Mouse (Mus musculus): ENCODE data around the gene Ralgapa2. TPM values are rescaled to one million over a fixed set of nuclear protein-coding genes. Genes with fewer than 3 reads are reported as not detected.

The Ralgapa2 gene
- total and polyA plus RNA-seq, 2 experiments from 2014 or later: 9.5 to 29.0 TPM

- Histone ChIP-seq H3K36me3 (ENCODE audit: insufficient read depth, low read length) (no peaks in the 10 kb centered on the region), H3K4me2 (ENCODE audit: low read depth, low read length) (no peak overlapping the region), H3K4me3 (ENCODE audit: low read length) (no peak overlapping the region), H3K9ac (replicated peaks; ENCODE audit: low read length) (no peak overlapping the region), H3K27me3 (ENCODE audit: insufficient read depth, low read length) (no peaks in the 10 kb centered on the region), H3K9me3 (ENCODE audit: low read length) (no peaks in the 10 kb centered on the region), H3K27ac (no peak overlapping the region), H3K4me1 (ENCODE audit: insufficient read depth, low read length) (no peaks in the 10 kb centered on the region)
- no peak for TF ChIP-seq CTCF (IDR thresholded peaks at IDR 0.05; ENCODE audit: low read depth)
- WGBS: 86% methylated on average over 2 of the region's 2 CpGs
- no peak for DNase-seq (ENCODE audit: low spot score)
- no peak for ATAC-seq
These were observed 4.8 kb upstream of the Ralgapa2 start for GRCm38 (mm10) chr2:146516894-146517293.

DNA sequence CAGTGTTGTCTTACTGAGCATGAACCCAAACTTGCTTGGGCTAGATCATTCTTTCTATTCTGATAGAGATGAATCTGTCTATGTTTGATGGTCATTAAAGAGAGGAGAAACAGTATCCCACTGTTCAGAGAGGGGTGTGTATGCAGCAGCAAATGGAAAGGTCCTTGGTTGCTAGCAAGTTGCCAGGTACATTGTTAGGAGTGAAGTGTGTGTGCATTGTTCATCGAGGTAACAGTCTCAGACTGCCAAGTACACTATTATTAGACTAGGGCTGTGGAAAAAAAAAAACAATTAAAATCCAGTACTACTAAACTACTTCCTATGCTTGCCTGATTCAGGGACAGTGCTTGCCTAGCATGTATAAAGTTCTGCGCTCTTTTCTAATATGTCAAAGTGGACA is 2.9 kb upstream of the Ralgapa2 start:
- WGBS: 63% methylated on average over 2 of the region's 2 CpGs
- no peak for TF ChIP-seq CTCF (IDR thresholded peaks at IDR 0.05; ENCODE audit: low read depth)
- H3K27me3 ChIP-seq (ENCODE audit: insufficient read depth, low read length): no peaks in the 10 kb centered on the region
- no peak overlapping the region for H3K9ac ChIP-seq (replicated peaks; ENCODE audit: low read length)
- DNase-seq (ENCODE audit: low spot score) (no peak), ATAC-seq (no peak)
- H3K4me1 ChIP-seq (ENCODE audit: insufficient read depth, low read length): 0 out of 2 replicates have a peak, but pooled peaks cover 4% of the 10 kb centered on the region
- H3K4me3 ChIP-seq (ENCODE audit: low read length): no peak overlapping the region
- no peak overlapping the region for H3K27ac ChIP-seq
- H3K4me2 ChIP-seq (ENCODE audit: low read depth, low read length): no peak overlapping the region
- H3K9me3 ChIP-seq (ENCODE audit: low read length): no peaks in the 10 kb centered on the region
- no peaks in the 10 kb centered on the region for H3K36me3 ChIP-seq (ENCODE audit: insufficient read depth, low read length)

DNA sequence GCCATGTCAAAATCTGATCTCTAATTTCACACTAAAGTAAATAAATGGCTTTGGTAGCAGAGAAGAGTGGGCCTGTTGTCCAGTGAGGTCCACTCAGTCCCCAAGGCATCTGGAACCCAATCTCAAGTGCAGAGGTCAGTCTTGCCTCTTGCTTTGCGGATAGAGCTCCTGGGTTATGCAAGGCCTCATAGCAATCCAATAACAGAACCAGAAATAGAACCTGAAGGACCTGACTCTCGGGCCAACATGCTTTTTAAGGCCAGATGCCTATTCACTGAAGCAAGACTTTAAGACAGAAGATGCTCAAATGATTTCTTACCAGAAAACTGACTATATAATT is 407 bp upstream of the Ralgapa2 start:
- Histone ChIP-seq H3K4me2 (ENCODE audit: low read depth, low read length) (peak overlapping the region; percentile 51), H3K36me3 (ENCODE audit: insufficient read depth, low read length) (no peaks in the 10 kb centered on the region), H3K27ac (no peak overlapping the region), H3K9me3 (ENCODE audit: low read length) (no peaks in the 10 kb centered on the region), H3K27me3 (ENCODE audit: insufficient read depth, low read length) (no peaks in the 10 kb centered on the region), H3K4me3 (ENCODE audit: low read length) (peak overlapping the region; percentile 78), H3K4me1 (ENCODE audit: insufficient read depth, low read length) (0 out of 2 replicates have a peak, but pooled peaks cover 4% of the 10 kb centered on the region), H3K9ac (replicated peaks; ENCODE audit: low read length) (no peak overlapping the region)
- ATAC-seq (no peak), DNase-seq (ENCODE audit: low spot score) (no peak)
- 69% methylated on average over 2 of the region's 2 CpGs for WGBS
- TF ChIP-seq CTCF (IDR thresholded peaks at IDR 0.05; ENCODE audit: low read depth): no peak

GRCm38 (mm10) chr2:146511401-146511865 is 711 bp downstream of the Ralgapa2 start:
- no peaks in the 10 kb centered on the region for H3K36me3 ChIP-seq (ENCODE audit: insufficient read depth, low read length)
- 0 out of 2 replicates have a peak, but pooled peaks cover 4% of the 10 kb centered on the region for H3K4me1 ChIP-seq (ENCODE audit: insufficient read depth, low read length)
- peak overlapping the region; percentile 72 for H3K27ac ChIP-seq
- no peak for TF ChIP-seq CTCF (IDR thresholded peaks at IDR 0.05; ENCODE audit: low read depth)
- peak overlapping the region; percentile 78 for H3K4me3 ChIP-seq (ENCODE audit: low read length)
- H3K27me3 ChIP-seq (ENCODE audit: insufficient read depth, low read length): no peaks in the 10 kb centered on the region
- no peaks in the 10 kb centered on the region for H3K9me3 ChIP-seq (ENCODE audit: low read length)
- peak overlapping the region; percentile 75 for H3K9ac ChIP-seq (replicated peaks; ENCODE audit: low read length)
- peak overlapping the region; percentile 83 for H3K4me2 ChIP-seq (ENCODE audit: low read depth, low read length)
- ATAC-seq: no peak; the same call in 1 of the 2 replicates
- WGBS: 0% methylated on average over 22 of the region's 22 CpGs
- DNase-seq (ENCODE audit: low spot score): peak; percentile 48

DNA sequence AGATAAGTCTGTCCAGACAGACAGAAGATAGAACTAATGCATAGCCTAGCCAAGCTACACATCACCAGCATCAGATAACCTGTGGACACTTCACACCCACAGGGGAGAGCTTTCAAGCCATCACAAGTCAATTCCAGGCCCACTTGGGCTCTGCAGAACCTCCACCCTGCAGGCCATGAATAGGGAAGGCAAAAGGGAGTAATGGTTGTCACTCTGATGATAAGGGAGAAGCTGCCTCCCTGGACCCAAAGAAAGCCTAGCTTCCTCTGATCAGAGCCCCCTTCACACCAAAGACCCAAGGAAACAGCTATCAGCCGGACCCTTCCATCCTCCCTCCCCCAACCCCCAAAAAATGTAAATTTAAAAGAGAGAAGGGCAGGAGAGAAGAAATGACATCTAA is 1.4 kb downstream of the Ralgapa2 start:
- Histone ChIP-seq H3K27me3 (ENCODE audit: insufficient read depth, low read length) (no peaks in the 10 kb centered on the region), H3K27ac (no peak overlapping the region), H3K36me3 (ENCODE audit: insufficient read depth, low read length) (no peaks in the 10 kb centered on the region), H3K9me3 (ENCODE audit: low read length) (no peaks in the 10 kb centered on the region), H3K9ac (replicated peaks; ENCODE audit: low read length) (peak overlapping the region; percentile 75), H3K4me3 (ENCODE audit: low read length) (peak overlapping the region; percentile 78), H3K4me1 (ENCODE audit: insufficient read depth, low read length) (0 out of 2 replicates have a peak, but pooled peaks cover 4% of the 10 kb centered on the region), H3K4me2 (ENCODE audit: low read depth, low read length) (peak overlapping the region; percentile 83)
- WGBS: 8% methylated on average over 1 of the region's 1 CpGs
- no peak for TF ChIP-seq CTCF (IDR thresholded peaks at IDR 0.05; ENCODE audit: low read depth)
- ATAC-seq (no peak), DNase-seq (ENCODE audit: low spot score) (no peak)

- ATAC-seq: peak; percentile 84
- no peak overlapping the region for H3K4me3 ChIP-seq (ENCODE audit: low read length)
- WGBS: 51% methylated on average over 9 of the region's 9 CpGs
- H3K27ac ChIP-seq: no peak overlapping the region; the same call in 1 of the 2 replicates
- no peak overlapping the region for H3K9ac ChIP-seq (replicated peaks; ENCODE audit: low read length)
- no peak for TF ChIP-seq CTCF (IDR thresholded peaks at IDR 0.05; ENCODE audit: low read depth)
- no peak overlapping the region; the same call in 1 of the 2 replicates for H3K4me2 ChIP-seq (ENCODE audit: low read depth, low read length)
- H3K9me3 ChIP-seq (ENCODE audit: low read length): no peaks in the 10 kb centered on the region
- H3K36me3 ChIP-seq (ENCODE audit: insufficient read depth, low read length): no peaks in the 10 kb centered on the region
- H3K4me1 ChIP-seq (ENCODE audit: insufficient read depth, low read length): peaks cover 7% of the 10 kb centered on the region
- H3K27me3 ChIP-seq (ENCODE audit: insufficient read depth, low read length): no peaks in the 10 kb centered on the region
- peak; percentile 72 for DNase-seq (ENCODE audit: low spot score)
These were observed 9.4 kb downstream of the Ralgapa2 start for GRCm38 (mm10) chr2:146502578-146503311.

GRCm38 (mm10) chr2:146500067-146500466 is 12.1 kb downstream of the Ralgapa2 start:
- ATAC-seq (no peak), DNase-seq (ENCODE audit: low spot score) (no peak)
- no peaks in the 10 kb centered on the region for H3K9me3 ChIP-seq (ENCODE audit: low read length)
- WGBS: 98% methylated on average over 1 of the region's 1 CpGs
- H3K27me3 ChIP-seq (ENCODE audit: insufficient read depth, low read length): no peaks in the 10 kb centered on the region
- no peaks in the 10 kb centered on the region for H3K36me3 ChIP-seq (ENCODE audit: insufficient read depth, low read length)
- H3K4me3 ChIP-seq (ENCODE audit: low read length): no peak overlapping the region
- no peak overlapping the region for H3K27ac ChIP-seq
- no peak for TF ChIP-seq CTCF (IDR thresholded peaks at IDR 0.05; ENCODE audit: low read depth)
- no peak overlapping the region for H3K9ac ChIP-seq (replicated peaks; ENCODE audit: low read length)
- H3K4me1 ChIP-seq (ENCODE audit: insufficient read depth, low read length): peaks cover 7% of the 10 kb centered on the region
- H3K4me2 ChIP-seq (ENCODE audit: low read depth, low read length): no peak overlapping the region

Data from hindbrain, postnatal 0 days (tissue).